Mouse (Mus musculus) MEL (cell line): ENCODE measurements at regions not wholly inside any gene's neighbourhood (a gene's known extent, or its start where the extent isn't known, plus 50 kb on each side); places are given as distances from the start of the nearest gene placed in this dataset.
"Not testable (repeated sequence)": the region's sequence is repeated elsewhere in the genome, so short reads cannot be mapped to it uniquely, and the experiment has no call there.

Experiments
- DNase-seq: peaks from one replicate; pipeline ENCODE4 v3.0.0; 2011; ENCODE audit warnings: low read depth, low spot score
- H3K27ac ChIP-seq: 2 replicates; pipeline ENCODE4 v1.5.1; 2012; ENCODE audit warnings: low read depth, mild to moderate bottlenecking, control low read depth, low read length, moderate library complexity; ENCODE audit not compliant: control insufficient read depth
- H3K27me3 ChIP-seq, 2 experiments: fragments of 150-350 bp in 1 of 2; sonication (generic) in 1 of 2; 2 replicates each; pipeline ENCODE4 v1.6.1; 2012; ENCODE audit warnings: low read length in 2 of 2, mild to moderate bottlenecking in 2 of 2, improper control_type of control experiment in 1 of 2, moderate library complexity in 1 of 2; ENCODE audit not compliant: insufficient read depth in 2 of 2, control insufficient read depth in 1 of 2
- H3K36me3 ChIP-seq, 2 experiments: 2 replicates each; pipeline ENCODE4 v1.6.1; 2012 to 2014; ENCODE audit warnings: low read length in 2 of 2, improper control_type of control experiment in 1 of 2, inconsistent platforms in 1 of 2, mild to moderate bottlenecking in 1 of 2; ENCODE audit not compliant: insufficient read depth in 2 of 2, control insufficient read depth in 1 of 2
- H3K4me1 ChIP-seq, 2 experiments: fragments of 150-350 bp in 1 of 2; sonication (generic) in 1 of 2; 2 replicates each; pipeline ENCODE4 v1.6.1; 2012; ENCODE audit warnings: low read length in 2 of 2, improper control_type of control experiment in 1 of 2, mild to moderate bottlenecking in 1 of 2; ENCODE audit not compliant: insufficient read depth in 2 of 2, control insufficient read depth in 1 of 2
- H3K4me3 ChIP-seq, 2 experiments: fragments of 150-350 bp in 1 of 2; sonication (generic) in 1 of 2; 2 replicates each; pipeline ENCODE4 v1.5.1; 2012; ENCODE audit warnings: low read depth in 2 of 2, low read length in 2 of 2, mild to moderate bottlenecking in 2 of 2, moderate library complexity in 2 of 2, control low read depth in 1 of 2, improper control_type of control experiment in 1 of 2; ENCODE audit not compliant: control insufficient read depth in 1 of 2, insufficient read depth in 1 of 2
- H3K79me2 ChIP-seq: 2 replicates; pipeline ENCODE4 v1.6.1; 2012; ENCODE audit warnings: mild to moderate bottlenecking, low read length, moderate library complexity; ENCODE audit not compliant: control insufficient read depth, poor library complexity, insufficient read depth
- H3K9ac ChIP-seq: 2 replicates; pipeline ENCODE4 v1.6.1; 2012; ENCODE audit warnings: low read depth, mild to moderate bottlenecking, control low read depth, low read length, moderate library complexity; ENCODE audit not compliant: control insufficient read depth, poor library complexity, severe bottlenecking
- H3K9me3 ChIP-seq: fragments of 150-350 bp; sonication (generic); replicated peaks from 2 replicates; pipeline ENCODE4 v1.6.1; 2012; ENCODE audit warnings: mild to moderate bottlenecking, low read length, improper control_type of control experiment, moderate library complexity; ENCODE audit not compliant: insufficient read depth
- BHLHE40 ChIP-seq: IDR thresholded peaks from 2 replicates; pipeline ENCODE4 v1.6.1; 2012; ENCODE audit warnings: low read depth, mild to moderate bottlenecking, inconsistent platforms, low read length, improper control_type of control experiment, borderline replicate concordance
- CHD2 ChIP-seq: IDR thresholded peaks from 2 replicates; pipeline ENCODE4 v1.6.1; 2011; ENCODE audit warnings: low read length, improper control_type of control experiment
- CTCF ChIP-seq, 3 experiments: IDR thresholded peaks in 2 of 3; conservative IDR thresholded peaks in 1 of 3; 2 replicates each; pipeline ENCODE4 v1.5.1; 2011 to 2012; ENCODE audit warnings: low read length in 3 of 3, low read depth in 2 of 3, mild to moderate bottlenecking in 2 of 3, improper control_type of control experiment in 1 of 3, inconsistent platforms in 1 of 3, mixed read lengths in 1 of 3, moderate library complexity in 1 of 3; ENCODE audit not compliant: control insufficient read depth in 1 of 3, insufficient read depth in 1 of 3, poor library complexity in 1 of 3, severe bottlenecking in 1 of 3
- E2F4 ChIP-seq: IDR thresholded peaks from 2 replicates; pipeline ENCODE4 v1.6.1; 2011; ENCODE audit warnings: low read depth, low read length, improper control_type of control experiment, borderline replicate concordance
- ELF1 ChIP-seq: IDR thresholded peaks from 2 replicates; pipeline ENCODE4 v1.6.1; 2014; ENCODE audit warnings: low read depth, mild to moderate bottlenecking, inconsistent platforms, low read length, improper control_type of control experiment, moderate library complexity
- GABPA ChIP-seq: IDR thresholded peaks from 2 replicates; pipeline ENCODE4 v1.6.1; 2012; ENCODE audit warnings: low read depth, mild to moderate bottlenecking, inconsistent platforms, low read length, improper control_type of control experiment, moderate library complexity
- GATA1 ChIP-seq: IDR thresholded peaks from 2 replicates; pipeline ENCODE4 v1.6.1; 2011; ENCODE audit warnings: low read depth, low read length, improper control_type of control experiment
- HCFC1 ChIP-seq: IDR thresholded peaks from 2 replicates; pipeline ENCODE4 v1.6.1; 2012; ENCODE audit warnings: low read depth, mild to moderate bottlenecking, inconsistent platforms, low read length, improper control_type of control experiment, moderate library complexity
- JUND ChIP-seq: IDR thresholded peaks from 2 replicates; pipeline ENCODE4 v1.6.1; 2011; ENCODE audit warnings: low read depth, mild to moderate bottlenecking, improper control_type of control experiment, low read length
- MAX ChIP-seq: IDR thresholded peaks from 2 replicates; pipeline ENCODE4 v1.6.1; 2011; ENCODE audit warnings: low read length, improper control_type of control experiment
- MYB ChIP-seq: IDR thresholded peaks from 2 replicates; pipeline ENCODE4 v1.6.1; 2011; ENCODE audit warnings: mild to moderate bottlenecking, low read depth, low read length, improper control_type of control experiment
- MYC ChIP-seq: IDR thresholded peaks from 2 replicates; pipeline ENCODE4 v1.6.1; 2011; ENCODE audit warnings: low read depth, mild to moderate bottlenecking, low read length, improper control_type of control experiment, moderate library complexity
- NELFE ChIP-seq: IDR thresholded peaks from 2 replicates; pipeline ENCODE4 v1.6.1; 2011; ENCODE audit warnings: low read depth, low read length, improper control_type of control experiment
- NRF1 ChIP-seq: IDR thresholded peaks from 2 replicates; pipeline ENCODE4 v1.6.1; 2014; ENCODE audit warnings: low read depth, mild to moderate bottlenecking, inconsistent platforms, low read length, improper control_type of control experiment, moderate library complexity; ENCODE audit not compliant: poor library complexity, insufficient read depth, severe bottlenecking
- POLR2AphosphoS2 ChIP-seq: IDR thresholded peaks from 2 replicates; pipeline ENCODE4 v1.6.1; 2011; ENCODE audit warnings: low read length, improper control_type of control experiment
- RAD21 ChIP-seq: IDR thresholded peaks from 2 replicates; pipeline ENCODE4 v1.6.1; 2011; ENCODE audit warnings: mild to moderate bottlenecking, low read depth, low read length, improper control_type of control experiment
- RCOR1 ChIP-seq: IDR thresholded peaks from 2 replicates; pipeline ENCODE4 v1.6.1; 2012; ENCODE audit warnings: low read depth, mild to moderate bottlenecking, inconsistent platforms, low read length, improper control_type of control experiment
- SMC3 ChIP-seq: IDR thresholded peaks from 2 replicates; pipeline ENCODE4 v1.6.1; 2011; ENCODE audit warnings: low read depth, low read length, improper control_type of control experiment
- UBTF ChIP-seq: IDR thresholded peaks from 2 replicates; pipeline ENCODE4 v1.6.1; 2012; ENCODE audit warnings: low read depth, mild to moderate bottlenecking, inconsistent platforms, low read length, improper control_type of control experiment, moderate library complexity, borderline replicate concordance; ENCODE audit not compliant: insufficient read depth
- USF1 ChIP-seq: IDR thresholded peaks from 2 replicates; pipeline ENCODE4 v1.6.1; 2014; ENCODE audit warnings: low read depth, mild to moderate bottlenecking, inconsistent platforms, low read length, improper control_type of control experiment, moderate library complexity
- ZKSCAN1 ChIP-seq: IDR thresholded peaks from 2 replicates; pipeline ENCODE4 v1.6.1; 2012; ENCODE audit warnings: low read depth, mild to moderate bottlenecking, inconsistent platforms, low read length, improper control_type of control experiment, moderate library complexity
- ZNF384 ChIP-seq: IDR thresholded peaks from 2 replicates; pipeline ENCODE4 v1.6.1; 2012; ENCODE audit warnings: low read depth, mild to moderate bottlenecking, inconsistent platforms, low read length, improper control_type of control experiment

- no peak for DNase-seq
- Histone ChIP-seq H3K36me3 (no peaks in the 10 kb centered on the region), H3K9me3 (no peaks in the 10 kb centered on the region), H3K4me1 (no peaks in the 10 kb centered on the region), H3K9ac (no peak overlapping the region), H3K27me3 (no peaks in the 10 kb centered on the region), H3K27ac (no peak overlapping the region), H3K79me2 (no peaks in the 10 kb centered on the region)
- TF ChIP-seq GABPA (no peak), BHLHE40 (no peak), ELF1 (no peak), CHD2 (no peak), NRF1 (no peak), E2F4 (no peak), GATA1 (no peak), ZKSCAN1 (no peak), HCFC1 (no peak), POLR2AphosphoS2 (no peak), MAX (no peak), NELFE (no peak), USF1 (no peak), CTCF (IDR thresholded peaks at IDR 0.05 in 2 of 3, conservative IDR thresholded peaks at IDR 0.05 in 1 of 3; ENCODE audit: control insufficient read depth in 1 of 3, insufficient read depth in 1 of 3, low read depth in 2 of 3, low read length in 3 of 3, poor library complexity in 1 of 3, severe bottlenecking in 1 of 3) (no peak), RAD21 (no peak), MYC (no peak), JUND (no peak), SMC3 (no peak)
- TF ChIP-seq, all 39 proteins: peak for 0
- H3K4me3 ChIP-seq, result no peak overlapping the region
These were observed 214.9 kb upstream of the Castor2 start for GRCm38 (mm10) chr5:133884593-133884992.

- Histone ChIP-seq H3K9me3 (no peaks in the 10 kb centered on the region), H3K79me2 (no peaks in the 10 kb centered on the region), H3K27me3 (no peaks in the 10 kb centered on the region), H3K4me3 (no peak overlapping the region), H3K9ac (no peak overlapping the region), H3K4me1 (no peaks in the 10 kb centered on the region), H3K36me3 (no peaks in the 10 kb centered on the region), H3K27ac (no peak overlapping the region)
- DNase-seq, result no peak
- no peak for TF ChIP-seq MYB
- no peak for TF ChIP-seq SMC3
- TF ChIP-seq POLR2AphosphoS2, result no peak
- TF ChIP-seq JUND, result no peak
- TF ChIP-seq ZNF384, result no peak
- no peak for TF ChIP-seq RCOR1
- TF ChIP-seq ELF1, result no peak
- no peak for TF ChIP-seq UBTF
These were observed 255.0 kb upstream of the Castor2 start for GRCm38 (mm10) chr5:133844483-133844882.

- not testable (repeated sequence) for DNase-seq, H3K27me3 ChIP-seq, H3K79me2 ChIP-seq, H3K9me3 ChIP-seq, H3K9ac ChIP-seq, H3K27ac ChIP-seq, H3K4me1 ChIP-seq, H3K4me3 ChIP-seq, H3K36me3 ChIP-seq
These were observed 257.3 kb upstream of the Castor2 start for GRCm38 (mm10) chr5:133842059-133842706.
